Mouse (Mus musculus) ovary, postnatal 14 days (tissue): ENCODE data around the gene Tnnc2.
A peak's percentile ranks its signal among the peaks of the same experiment; 100 is the strongest.

ENCODE experiments used
- DNase-seq: peaks from one replicate; pipeline ENCODE4 v3.0.0; 2022; ENCODE audit warnings: low spot score

Tnnc2 gene

DNA sequence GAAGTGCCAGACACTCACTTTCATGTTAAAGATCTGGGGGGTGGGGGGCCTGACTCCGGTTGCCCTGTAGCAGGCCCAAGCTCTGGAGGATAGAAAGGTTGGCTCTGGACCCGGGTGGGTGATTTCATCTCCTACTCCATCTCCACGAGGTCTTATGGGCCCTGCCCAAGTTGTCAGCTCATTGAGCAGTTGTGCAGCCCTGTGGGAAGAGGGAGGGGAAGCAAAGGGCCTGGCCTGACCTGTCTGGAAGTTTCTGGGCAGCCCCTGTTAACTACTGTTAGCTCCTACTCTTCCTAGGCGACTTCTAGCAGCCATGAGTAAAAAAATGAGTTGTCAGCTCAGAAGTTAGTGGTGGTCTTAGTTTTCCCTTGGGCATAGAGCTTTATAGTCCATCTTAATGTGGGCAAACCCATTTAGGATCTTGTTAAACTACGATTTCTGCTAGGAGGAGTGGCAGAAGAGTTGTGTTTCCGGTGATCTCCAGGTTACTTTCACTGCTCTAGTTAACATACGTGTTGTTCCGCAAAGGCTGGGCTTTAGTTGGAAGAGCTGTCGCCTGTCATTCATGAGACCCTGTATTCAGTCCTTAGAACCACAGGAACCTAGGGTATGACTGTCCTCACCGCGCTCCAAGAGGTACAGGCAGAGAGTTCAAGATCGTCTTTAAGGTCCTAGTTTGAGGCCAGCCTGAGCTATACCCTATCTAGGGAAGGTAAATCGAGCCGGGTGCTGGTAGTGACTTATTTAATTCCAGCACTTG, 6.4 kb downstream of the Tnnc2 start:
- no peak for DNase-seq

DNA sequence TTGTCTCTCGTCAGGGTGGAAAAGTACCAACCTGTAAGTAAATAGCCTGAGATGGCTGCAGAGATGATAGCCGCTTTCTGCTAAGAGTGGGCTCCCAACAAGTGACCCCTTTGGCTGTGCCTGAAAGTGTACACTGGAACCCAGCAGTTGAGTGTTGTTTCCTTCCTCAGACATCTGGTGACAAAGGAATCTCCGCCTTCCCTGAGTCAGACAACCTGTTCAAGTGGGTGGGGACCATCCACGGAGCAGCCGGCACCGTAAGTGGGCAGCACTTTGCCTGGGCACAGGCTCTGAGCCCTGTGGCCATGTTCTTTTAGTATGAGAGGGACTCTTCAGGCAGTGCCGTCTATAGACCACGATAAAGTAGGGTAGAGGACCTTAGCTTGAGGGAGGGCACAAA, 8.6 kb downstream of the Tnnc2 start:
- DNase-seq, result no peak

DNA sequence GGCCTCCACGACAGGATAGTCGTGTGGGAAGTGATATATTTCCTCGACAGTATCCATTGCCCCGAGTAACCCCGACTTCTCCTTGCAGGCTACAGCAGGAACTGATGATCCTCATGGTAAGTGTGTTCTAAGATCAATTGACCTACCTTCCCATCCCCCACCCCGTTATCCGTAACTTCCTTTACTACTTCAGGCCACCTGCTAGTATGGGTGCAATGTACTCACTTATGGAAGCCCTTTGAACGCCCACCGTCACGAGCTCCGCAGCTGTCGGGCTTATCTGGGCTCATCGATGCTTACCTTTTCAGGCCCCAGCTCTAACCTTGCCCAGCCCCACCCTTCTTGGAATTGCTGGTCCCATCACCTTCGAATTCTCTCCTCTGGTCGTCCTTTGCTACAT, 9.5 kb downstream of the Tnnc2 start:
- DNase-seq, result no peak

DNA sequence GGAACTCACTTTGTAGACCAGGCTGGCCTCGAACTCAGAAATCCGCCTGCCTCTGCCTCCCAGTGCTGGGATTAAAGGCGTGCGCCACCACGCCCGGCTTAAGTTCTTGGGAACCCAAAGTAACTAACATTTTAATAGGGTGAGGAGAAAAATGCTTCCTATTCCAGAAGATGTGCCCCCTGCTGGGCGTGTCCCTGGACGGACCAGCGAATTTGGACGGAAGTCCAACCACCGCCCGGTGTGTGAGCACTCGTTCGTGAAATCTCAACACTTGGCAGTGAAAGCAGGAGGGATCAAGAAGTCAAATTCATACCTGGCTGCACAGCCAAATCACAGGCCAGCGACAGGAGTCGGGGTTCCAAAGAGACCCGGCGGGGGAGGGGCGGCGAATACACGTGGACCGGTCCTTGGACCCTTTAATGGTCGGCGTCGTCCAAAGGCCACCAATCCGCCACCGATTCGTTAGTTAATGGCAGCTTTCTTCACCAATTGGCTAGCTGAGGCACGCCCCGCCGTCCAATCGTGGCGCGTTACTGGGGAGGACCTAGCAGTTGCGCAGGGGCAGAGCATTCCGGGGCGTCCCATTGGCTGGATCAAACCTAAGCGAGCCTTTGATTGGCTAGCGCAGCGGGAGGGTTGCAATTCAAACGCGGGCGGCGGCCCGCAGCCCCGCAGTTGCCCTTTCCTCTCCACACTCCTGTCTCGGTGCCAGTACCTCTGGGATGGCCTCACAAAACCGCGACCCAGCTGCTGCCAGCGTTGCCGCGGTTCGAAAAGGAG, 10.3 kb downstream of the Tnnc2 start, which contains the start of gene Ube2c:
Gene Ube2c (plus strand): TSS at position 641 of the 780 bp plus-strand sequence.
- peak; percentile 96 for DNase-seq

DNA sequence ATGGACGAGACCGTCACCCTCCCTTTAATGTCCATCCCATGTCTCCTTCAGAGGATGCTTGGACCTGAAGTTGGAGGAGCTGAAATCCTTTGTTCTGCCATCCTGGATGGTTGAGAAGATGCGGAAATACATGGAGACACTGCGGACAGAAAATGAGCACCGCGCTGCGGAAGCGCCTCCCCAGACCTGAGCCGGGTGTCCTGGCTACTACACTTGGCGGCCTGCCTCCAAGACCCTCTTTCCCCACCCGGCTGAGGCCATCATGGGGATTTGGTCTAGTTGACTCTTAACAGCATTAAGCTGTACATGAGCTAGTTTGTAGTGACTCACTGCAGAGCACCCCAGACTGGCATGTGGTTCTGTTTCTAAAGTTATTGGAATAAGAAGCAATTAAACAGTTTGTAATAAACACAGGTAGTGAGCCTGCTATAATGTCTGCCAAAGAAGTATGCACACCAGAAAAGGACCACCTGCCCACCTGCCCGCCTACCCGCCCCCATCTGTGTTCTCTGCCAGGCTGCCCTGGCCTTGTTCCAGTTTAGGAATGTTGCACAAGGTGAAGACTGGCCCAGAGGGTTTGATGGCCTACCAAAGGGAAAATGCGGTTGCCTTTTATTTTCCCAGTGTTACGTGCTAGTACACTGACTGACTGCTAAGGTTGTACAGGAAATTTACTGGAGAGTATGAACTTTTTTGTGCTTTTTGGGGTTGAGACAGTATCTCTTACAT, 11.8 kb downstream of the Tnnc2 start:
- no peak for DNase-seq

DNA sequence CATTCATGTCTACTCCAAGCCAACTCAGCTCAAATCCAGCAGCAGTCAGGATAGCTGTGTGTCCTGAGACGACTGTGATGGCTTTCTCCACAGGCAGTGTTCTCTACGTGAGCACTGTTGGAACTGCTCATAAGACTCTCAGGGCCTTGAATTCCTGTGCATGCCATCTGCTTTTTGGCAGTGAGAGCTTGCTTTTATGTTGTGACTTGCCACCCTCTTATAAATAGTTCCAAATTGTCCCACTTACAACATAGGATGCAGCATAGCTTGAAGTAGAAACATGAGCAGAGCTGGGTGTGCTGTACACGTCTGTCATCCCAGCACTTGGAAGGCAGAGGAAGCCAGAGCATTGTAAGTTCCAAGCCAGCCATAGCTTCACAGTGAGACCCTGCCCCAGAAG, 13.9 kb downstream of the Tnnc2 start:
- no peak for DNase-seq

DNA sequence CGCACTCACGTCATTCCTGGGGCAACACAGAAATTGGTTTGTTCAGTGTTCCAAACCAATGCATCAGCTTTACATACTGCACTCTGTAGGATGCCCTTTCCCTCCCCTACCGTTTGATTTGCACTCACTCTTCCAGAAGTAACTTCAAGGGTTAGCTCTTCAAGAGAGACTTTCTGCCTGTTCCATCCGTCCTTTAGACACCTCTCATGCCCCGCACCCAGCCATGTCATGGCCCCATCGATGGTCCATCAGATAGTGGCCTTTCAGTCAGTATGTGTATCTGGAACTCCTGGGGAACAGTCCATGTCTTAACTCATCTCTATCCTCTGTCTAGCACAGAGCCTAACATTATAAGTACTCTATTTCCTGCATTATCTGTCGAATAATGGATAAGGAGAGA, 17.2 kb downstream of the Tnnc2 start:
- no peak for DNase-seq

DNA sequence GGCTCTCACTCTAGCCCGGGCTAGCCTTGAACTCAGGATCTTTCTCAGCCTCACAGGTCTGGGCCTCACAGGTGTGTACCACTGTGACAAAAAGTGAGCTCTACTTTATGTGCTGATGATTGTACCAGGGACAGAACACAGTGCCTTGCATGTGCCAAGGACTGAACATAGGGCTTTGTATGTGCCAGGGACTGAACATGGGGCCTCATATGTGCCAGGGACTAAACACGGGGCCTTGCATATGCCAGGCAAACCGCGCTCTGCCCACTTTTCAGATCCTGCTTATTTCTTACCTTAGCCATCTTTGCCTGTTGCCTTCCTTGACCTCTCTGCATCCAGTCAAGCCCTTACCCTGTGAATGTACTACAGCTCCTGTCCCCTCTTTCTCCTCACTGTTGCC, 17.8 kb downstream of the Tnnc2 start:
- no peak for DNase-seq

DNA sequence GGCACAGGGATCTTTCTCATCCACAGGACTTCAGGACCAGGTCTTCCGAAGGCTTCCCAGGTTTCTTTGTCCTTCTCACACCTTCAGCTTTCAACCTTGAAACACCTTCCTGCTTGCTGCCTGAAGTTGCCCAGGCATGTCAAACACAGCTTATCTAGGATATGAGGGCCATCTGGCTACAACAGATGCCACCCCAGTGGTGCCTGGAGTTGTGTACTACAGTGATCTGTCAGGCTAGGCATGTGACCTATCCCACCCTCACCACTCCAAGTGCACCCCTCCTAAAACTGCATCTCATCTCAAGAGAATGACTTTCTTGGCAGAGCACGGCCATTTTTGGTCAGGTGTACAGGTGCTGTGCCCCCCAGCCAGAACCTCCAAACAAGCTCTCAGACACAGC, 18.3 kb downstream of the Tnnc2 start:
- no peak for DNase-seq

DNA sequence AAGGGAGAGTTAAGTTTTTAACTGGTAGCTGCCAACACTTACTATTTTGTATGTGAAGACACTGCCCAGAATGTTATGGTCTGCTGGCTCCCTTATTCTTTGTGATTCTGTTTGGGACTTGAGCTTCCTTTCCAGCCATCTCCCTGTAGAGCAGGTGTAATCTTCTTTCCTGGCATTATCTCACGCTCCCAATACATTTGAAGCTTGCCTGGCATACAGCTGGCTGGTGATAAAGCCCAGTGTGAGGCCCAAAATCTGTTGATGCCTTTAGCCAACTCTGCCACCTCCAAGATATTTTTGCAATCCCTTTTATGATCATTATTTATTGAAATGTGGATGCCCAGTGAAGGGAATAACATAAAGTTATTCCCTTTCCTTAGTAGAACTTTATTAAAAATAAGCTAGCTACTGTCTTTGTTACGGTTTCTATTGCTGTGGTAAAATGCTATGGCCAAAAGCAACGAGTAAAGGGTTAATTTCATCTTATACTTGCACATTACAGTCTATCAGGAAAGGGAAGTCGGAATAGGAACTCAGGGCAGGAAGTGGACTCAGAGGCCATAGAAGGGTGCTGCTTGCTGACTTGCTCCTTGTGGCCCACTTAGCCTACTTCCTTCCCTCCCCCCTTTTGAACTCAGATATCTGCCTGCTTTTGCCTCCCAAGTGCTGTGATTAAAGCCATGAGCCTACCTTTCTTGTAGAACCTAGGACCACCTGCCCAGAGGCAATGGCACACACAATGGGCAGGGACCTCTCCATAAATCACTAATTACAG, 19.5 kb downstream of the Tnnc2 start:
- DNase-seq, result no peak

DNA sequence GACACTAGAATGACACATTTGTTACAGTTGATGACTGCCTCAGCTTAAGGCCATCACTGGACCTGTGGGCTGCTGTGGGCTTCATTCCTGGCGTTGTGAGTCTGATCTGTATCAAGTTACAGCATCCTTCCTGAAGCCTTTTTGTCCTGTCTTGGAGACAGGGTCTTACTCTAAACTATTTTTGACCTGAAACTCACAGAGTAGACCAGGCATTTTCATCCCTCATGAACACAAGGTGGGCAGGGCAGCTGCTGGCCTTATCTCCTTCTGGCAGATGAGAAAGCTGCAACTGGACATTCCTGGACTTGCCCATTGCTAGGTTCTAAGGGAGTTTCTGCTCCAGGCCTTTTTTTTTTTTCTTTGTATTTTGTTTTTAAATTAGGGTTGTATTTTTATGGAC, 21.1 kb downstream of the Tnnc2 start:
- DNase-seq, result no peak

DNA sequence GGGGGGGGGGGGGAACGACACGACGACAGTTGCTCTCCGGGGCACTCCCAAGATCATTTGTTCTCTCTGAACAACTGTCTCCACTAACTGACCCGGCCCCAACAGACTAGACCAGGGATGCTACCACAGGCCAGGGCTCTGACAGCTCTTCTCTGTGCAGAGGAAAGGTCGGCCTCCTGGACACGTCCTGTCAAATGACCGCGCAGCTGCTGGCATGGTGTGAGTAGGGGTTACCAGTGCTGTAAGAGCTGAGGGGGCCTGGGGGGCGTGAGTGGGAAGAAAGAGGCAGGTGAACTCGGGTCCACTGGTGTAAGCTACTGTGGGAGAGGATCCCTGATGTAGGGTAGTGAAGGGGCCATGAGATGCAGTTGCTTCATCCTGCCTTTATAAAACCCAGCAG, 21.9 kb downstream of the Tnnc2 start:
- no peak for DNase-seq

DNA sequence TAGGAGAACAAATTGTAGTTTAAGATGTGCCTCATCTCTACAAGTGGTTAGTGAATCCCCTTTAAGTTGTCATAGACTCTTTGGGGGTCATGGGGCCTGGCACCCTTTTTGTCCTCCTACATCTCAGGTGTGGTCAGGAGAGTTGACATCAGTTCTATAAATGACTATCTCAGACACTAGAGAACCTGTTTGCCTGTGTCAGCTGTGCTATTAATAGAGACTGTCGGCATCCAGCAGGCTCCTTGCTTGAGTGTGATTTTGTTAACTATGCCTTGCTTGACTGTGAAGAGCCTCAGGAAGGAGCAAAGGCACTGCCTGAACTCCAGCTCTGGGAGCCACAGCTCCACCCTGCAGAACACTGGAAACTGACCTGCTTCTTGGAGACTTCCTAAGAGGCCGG, 25.0 kb downstream of the Tnnc2 start:
- no peak for DNase-seq

DNA sequence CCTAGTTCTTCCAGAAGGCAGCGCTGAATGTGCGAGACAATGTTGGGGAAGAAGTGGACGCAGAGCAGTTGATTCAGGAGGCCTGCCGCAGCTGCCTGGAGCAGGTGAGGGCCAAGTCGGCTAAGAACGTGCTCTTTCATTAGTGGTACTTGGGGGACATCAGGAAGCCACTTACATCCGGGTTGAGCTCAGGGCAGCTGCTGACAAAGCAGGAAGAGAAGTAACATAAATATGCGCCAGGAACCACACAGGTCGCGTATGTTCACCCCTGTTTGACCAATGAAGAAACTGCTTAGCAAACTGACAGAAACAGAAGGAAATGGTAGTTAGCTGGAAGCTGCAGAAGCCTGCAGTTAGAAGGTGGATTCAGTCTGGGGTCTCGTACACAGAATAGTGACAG, 25.7 kb downstream of the Tnnc2 start:
- no peak for DNase-seq

DNA sequence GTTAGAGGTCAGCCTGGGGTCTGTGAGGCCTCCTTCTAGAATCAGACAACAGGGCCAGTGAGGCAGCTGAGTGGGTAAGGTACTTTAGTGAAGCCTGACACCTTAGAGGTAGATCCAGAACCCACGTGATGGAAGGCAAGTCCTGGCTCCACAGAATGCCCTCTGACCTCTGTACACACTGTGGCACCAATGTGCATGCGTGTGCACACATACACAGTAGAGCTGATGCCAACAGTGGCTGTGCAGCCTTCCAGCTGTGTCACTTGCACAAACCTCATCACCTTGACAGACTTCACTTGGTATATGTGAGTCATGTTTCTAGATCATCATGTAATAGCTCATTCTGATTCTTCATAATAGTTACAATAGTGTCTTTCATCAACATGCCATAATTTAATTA, 27.3 kb downstream of the Tnnc2 start:
- no peak for DNase-seq

DNA sequence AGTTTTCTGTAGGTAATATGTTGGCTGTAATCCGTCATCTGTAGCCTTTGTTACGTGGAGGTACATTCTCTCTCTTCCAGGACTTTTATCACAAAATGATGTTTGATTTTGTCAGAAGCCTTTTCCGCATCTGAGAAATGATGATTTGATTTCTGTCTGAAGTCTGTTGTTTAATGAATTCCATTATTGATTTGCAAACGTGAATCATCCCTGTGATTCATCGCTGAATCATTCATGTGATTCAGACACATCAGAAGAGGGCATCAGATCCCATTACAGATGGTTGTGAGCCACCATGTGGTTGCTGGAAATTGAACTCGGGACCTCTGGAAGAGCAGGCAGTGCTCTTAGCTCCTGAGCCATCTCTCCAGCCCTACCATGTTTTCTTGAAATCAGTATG, 30.8 kb downstream of the Tnnc2 start:
- DNase-seq, result no peak

DNA sequence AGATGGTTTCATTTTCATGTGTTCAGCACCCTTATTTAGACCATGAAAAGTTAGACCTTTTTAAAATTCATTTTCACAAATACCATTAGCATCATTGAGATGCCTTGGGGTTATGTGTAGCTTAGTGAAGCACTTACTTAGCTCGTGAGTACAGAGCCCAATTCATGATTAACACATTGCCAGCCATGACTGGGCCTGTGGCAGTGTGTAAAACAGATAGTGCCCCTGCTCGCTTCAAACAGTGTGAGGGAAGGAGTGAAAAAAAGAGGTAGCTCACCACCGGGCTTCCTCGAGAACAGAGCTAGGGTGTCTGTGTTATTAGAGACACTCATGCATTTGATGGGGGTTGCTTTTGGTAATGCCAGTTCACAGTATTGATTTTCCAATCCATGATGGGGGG, 31.6 kb downstream of the Tnnc2 start:
- DNase-seq, result no peak

DNA sequence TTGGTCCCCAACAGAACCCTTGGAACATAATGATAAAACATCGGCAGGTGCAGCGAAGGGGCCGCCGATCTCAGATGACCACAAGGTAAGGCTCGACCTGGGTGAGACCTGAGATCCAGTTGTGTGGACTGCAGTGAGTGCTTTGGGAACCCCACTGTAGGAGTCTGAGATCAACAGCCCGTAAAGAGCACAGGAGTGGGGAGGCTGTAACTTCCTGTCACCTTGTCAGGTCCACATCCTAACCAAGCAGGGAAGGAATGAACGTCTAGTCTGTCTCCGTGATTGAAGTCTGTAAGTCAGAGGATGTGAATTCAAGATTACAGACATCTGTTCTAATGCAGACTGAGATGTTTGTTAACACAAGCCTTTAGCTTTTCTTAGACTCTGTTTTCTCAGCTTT, 33.1 kb downstream of the Tnnc2 start:
- DNase-seq, result no peak

DNA sequence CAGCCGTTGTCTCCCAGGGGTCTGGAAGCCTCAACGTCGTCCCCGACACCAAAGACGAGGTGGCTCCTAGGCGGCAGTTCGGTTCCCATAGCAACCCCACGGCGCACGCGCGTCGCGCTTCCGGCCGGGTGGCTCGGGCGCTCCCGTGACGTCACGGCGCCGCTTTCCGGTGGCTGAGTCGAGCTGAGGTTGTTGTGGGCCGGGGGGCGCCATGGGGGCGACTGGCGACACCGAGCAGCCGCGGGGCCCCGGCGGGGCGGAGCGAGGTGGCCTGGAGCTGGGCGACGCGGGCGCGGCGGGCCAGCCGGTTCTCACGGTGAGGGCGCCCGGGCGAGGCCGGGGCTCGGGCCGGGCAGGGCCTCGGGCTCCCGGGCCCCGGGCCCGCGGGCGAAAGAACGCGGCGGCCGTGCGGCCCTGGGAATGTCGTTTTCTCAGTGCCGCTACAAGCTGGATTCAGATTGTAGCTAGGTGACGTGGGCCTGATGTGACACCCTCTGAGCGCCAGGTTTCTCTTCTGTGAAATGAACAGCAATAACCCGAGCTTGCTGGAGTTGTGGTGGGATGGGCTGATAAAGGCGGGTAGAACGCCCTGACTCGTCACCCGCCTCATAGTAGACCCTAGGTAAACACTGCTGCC, 33.8 kb downstream of the Tnnc2 start, which contains the start of the genes Wfdc3 and Dnttip1:
Gene Wfdc3 (minus strand): TSS at position 89 of the 637 bp plus-strand sequence.
Gene Dnttip1 (plus strand): TSS at position 141 of the 637 bp plus-strand sequence.
- peak; percentile 89 for DNase-seq

DNA sequence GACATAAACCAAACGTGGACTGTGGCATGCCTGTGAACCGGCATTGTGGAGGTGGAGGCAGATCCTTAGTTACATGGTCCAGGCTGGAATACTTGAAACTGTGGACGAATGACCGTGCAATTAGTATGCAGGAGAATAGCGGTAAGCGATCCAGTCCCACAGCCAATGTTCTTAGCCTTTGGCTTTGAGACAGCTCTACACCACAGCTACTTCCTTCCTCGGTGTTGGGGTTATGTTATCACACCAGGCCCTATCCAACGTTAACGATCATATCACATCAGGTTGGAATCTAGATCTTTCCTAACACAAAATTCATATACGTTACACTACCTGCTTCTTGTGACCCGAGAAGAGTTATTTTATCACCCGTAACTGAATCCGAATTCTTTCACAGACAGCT, 34.8 kb downstream of the Tnnc2 start:
- no peak for DNase-seq

DNA sequence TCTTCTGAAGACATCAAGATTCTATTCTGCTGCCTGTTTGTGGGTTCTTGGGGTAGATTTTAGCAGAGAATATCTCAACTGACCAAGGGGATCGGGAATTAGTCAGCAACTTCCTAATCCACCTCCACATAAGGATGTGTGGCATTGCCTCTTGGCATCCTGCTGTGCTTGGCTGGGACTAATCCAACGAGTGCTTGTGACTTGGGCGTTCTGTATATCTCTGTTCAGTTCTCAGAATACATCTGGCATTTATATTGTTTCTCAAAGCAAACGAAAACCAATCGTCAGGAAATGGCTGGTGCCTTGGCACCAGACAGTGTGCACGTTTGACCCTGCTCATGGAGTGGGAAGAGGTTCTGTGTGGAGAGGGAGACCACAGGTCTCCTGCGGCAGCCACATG, 39.9 kb downstream of the Tnnc2 start:
- DNase-seq, result no peak
